In the genomic region with DNA sequence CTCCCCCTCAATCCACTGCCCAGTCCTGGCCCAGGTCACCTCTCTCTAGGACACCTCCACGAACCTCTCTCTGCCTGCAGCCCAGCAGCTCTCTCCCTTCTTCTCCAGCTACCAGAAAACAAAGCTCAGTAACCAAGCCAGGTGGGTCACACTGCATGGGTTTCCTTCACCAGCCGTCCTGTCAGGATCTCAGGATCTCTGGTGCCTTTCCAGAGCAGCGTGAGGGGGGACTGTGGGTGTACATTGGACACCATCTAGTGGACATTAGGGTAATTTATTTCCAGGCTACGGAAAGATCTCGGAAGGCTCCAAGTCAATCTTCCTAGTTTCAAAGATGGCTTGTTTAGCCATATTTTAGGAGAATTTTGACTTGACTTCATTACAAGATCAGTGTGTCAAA, we compare ENCODE assay signal across 8 mouse cellular contexts. TPM values are rescaled to one million over a fixed set of nuclear protein-coding genes. Genes with fewer than 3 reads are reported as not detected.
DNase-seq lines count a peak whose midpoint lies in the region; ATAC-seq lines count a peak whose summit lies in the region.

No protein-coding gene starts in this region.

- no peak overlapping the region for H3K9ac ChIP-seq in kidney, embryonic 16.5 days (replicated peaks; ENCODE audit: low read length)
- no peak overlapping the region for H3K9ac ChIP-seq in midbrain, embryonic 15.5 days

- peaks cover 27% of the 10 kb centered on the region for H3K4me1 ChIP-seq in embryonic facial prominence, embryonic 10.5 days
- H3K4me1 ChIP-seq in kidney, embryonic 16.5 days (ENCODE audit: insufficient read depth, low read length): peaks cover 18% of the 10 kb centered on the region
- peaks cover 17% of the 10 kb centered on the region for H3K4me1 ChIP-seq in midbrain, embryonic 15.5 days

- H3K27ac ChIP-seq in embryonic facial prominence, embryonic 10.5 days (replicated peaks): no peak overlapping the region
- H3K27ac ChIP-seq in kidney, embryonic 16.5 days (ENCODE audit: low read length): no peak overlapping the region
- H3K27ac ChIP-seq in midbrain, embryonic 15.5 days: no peak overlapping the region

- peaks cover 46% of the 10 kb centered on the region for H3K27me3 ChIP-seq in embryonic facial prominence, embryonic 10.5 days (replicated peaks; ENCODE audit: low read depth, poor library complexity, severe bottlenecking)
- peaks cover 4% of the 10 kb centered on the region; the same call in 1 of the 2 replicates for H3K27me3 ChIP-seq in kidney, embryonic 16.5 days (ENCODE audit: insufficient read depth, low read length)
- no peaks in the 10 kb centered on the region for H3K27me3 ChIP-seq in midbrain, embryonic 15.5 days (replicated peaks)

- 24% methylated on average over 5 of the region's 5 CpGs for WGBS in embryonic facial prominence, embryonic 10.5 days
- 3% methylated on average over 5 of the region's 5 CpGs for WGBS in kidney, embryonic 16.5 days
- WGBS in midbrain, embryonic 15.5 days: 14% methylated on average over 5 of the region's 5 CpGs

- H3K4me3 ChIP-seq in embryonic facial prominence, embryonic 10.5 days: no peak overlapping the region
- no peak overlapping the region for H3K4me3 ChIP-seq in kidney, embryonic 16.5 days (ENCODE audit: low read length)
- no peak overlapping the region for H3K4me3 ChIP-seq in midbrain, embryonic 15.5 days

- DNase-seq in heart, adult 18-20 months: peak; percentile 22 to 46
- no peak for DNase-seq in heart, postnatal 25 days (ENCODE audit: low spot score)
- DNase-seq in adipocyte (ENCODE audit: low spot score): peak; percentile 64
- peak; percentile 50 for DNase-seq in embryonic facial prominence, embryonic 10.5 days (ENCODE audit: low spot score)
- no peak for DNase-seq in urinary bladder, postnatal 4 days (ENCODE audit: low spot score in 2 of 2)

- H3K4me2 ChIP-seq in kidney, embryonic 16.5 days (replicated peaks; ENCODE audit: low read depth, low read length): no peak overlapping the region
- H3K4me2 ChIP-seq in midbrain, embryonic 15.5 days: no peak overlapping the region

- no peaks in the 10 kb centered on the region for H3K36me3 ChIP-seq in embryonic facial prominence, embryonic 10.5 days (replicated peaks)
- no peaks in the 10 kb centered on the region for H3K36me3 ChIP-seq in kidney, embryonic 16.5 days (ENCODE audit: insufficient read depth, low read length)
- H3K36me3 ChIP-seq in midbrain, embryonic 15.5 days (replicated peaks): no peaks in the 10 kb centered on the region

- intact Hi-C loops in heart, postnatal 25 days (cut with DNase I): loop anchor here (1.0 to 2.0 kb wide), 3 partner anchors 64 to 282 kb away; no protein-coding TSS in a partner anchor

- H3K9me3 ChIP-seq in embryonic facial prominence, embryonic 10.5 days: no peaks in the 10 kb centered on the region
- no peaks in the 10 kb centered on the region for H3K9me3 ChIP-seq in kidney, embryonic 16.5 days (ENCODE audit: low read length)
- no peaks in the 10 kb centered on the region for H3K9me3 ChIP-seq in midbrain, embryonic 15.5 days

- peak; percentile 55; the same call in 1 of the 2 replicates for ATAC-seq in kidney, embryonic 16.5 days (ENCODE audit: low FRiP score, low TSS enrichment)
- ATAC-seq in midbrain, embryonic 15.5 days (replicated peaks): peak; percentile 57
- ATAC-seq in CD4-positive, CD25-positive, alpha-beta regulatory T cell, adult 4 months: no peak

RNA-seq across cellular contexts. Expression of a gene that starts 18.0 kb away (rescaled TPM):
- total RNA-seq in heart, adult 18-20 months (2021): 10 to 100 TPM; 61.7 to 63.5 TPM
- 10 to 100 TPM; 58.3 to 62.5 TPM for total RNA-seq in heart, postnatal 25 days (2021)
- polyA plus RNA-seq in embryonic facial prominence, embryonic 10.5 days (2016; fragmentation: Nextera tagmentation; extraction: Ambion mirVana): 285 and 291 TPM in 2 replicates
- 165 TPM in 2 replicates for polyA plus RNA-seq in kidney, embryonic 16.5 days (2015; fragmentation: Nextera tagmentation; extraction: Ambion mirVana)
- 95.9 and 96.2 TPM in 2 replicates for polyA plus RNA-seq in midbrain, embryonic 15.5 days (2015; fragmentation: Nextera tagmentation; extraction: Ambion mirVana)
- 10 to 100 TPM; 36.5 to 73.7 TPM for polyA plus RNA-seq in CD4-positive, CD25-positive, alpha-beta regulatory T cell, adult 4 months (2017; shearing (Covaris generic))

Comparison
In these comparisons a context has a peak if more than half of its experiments do, and no peak if none do; other contexts are left out.
1. DNase-seq: peak in heart, adult 18-20 months (2 of 2), adipocyte (single experiment) and embryonic facial prominence, embryonic 10.5 days (single experiment); none in heart, postnatal 25 days (single experiment) and urinary bladder, postnatal 4 days (0 of 2).